Mouse (Mus musculus) stomach, embryonic 16.5 days (tissue): ENCODE data around the gene Tmem174. TPM values are rescaled to one million over a fixed set of nuclear protein-coding genes. Genes with fewer than 3 reads are reported as not detected.
A peak's percentile ranks its signal among the peaks of the same experiment; 100 is the strongest.

ENCODE experiments used
- ATAC-seq: fragments of 200-750 bp; cut with Nextera tagmentation; 2 replicates; pipeline ENCODE4 v1.8.0; 2017; ENCODE audit warnings: moderate number of reproducible peaks, moderate TSS enrichment; ENCODE audit not compliant: insufficient read depth, low FRiP score
- H3K27ac ChIP-seq: fragments of 300-500 bp; sonication (generic); 2 replicates; pipeline ENCODE4 v1.5.1; 2014; ENCODE audit warnings: low read length
- H3K27me3 ChIP-seq: fragments of 300-500 bp; sonication (generic); 2 replicates; pipeline ENCODE4 v1.6.1; 2014; ENCODE audit warnings: low read length, control low read depth, mixed read lengths; ENCODE audit not compliant: control insufficient read depth, insufficient read depth
- H3K36me3 ChIP-seq: fragments of 300-500 bp; sonication (generic); 2 replicates; pipeline ENCODE4 v1.6.1; 2014; ENCODE audit warnings: low read length; ENCODE audit not compliant: control insufficient read depth, insufficient read depth
- H3K4me1 ChIP-seq: fragments of 300-500 bp; sonication (generic); 2 replicates; pipeline ENCODE4 v1.6.1; 2014; ENCODE audit warnings: low read length, control low read depth, mixed read lengths; ENCODE audit not compliant: control insufficient read depth, insufficient read depth
- H3K4me2 ChIP-seq: fragments of 300-500 bp; sonication (generic); 2 replicates; pipeline ENCODE4 v1.6.1; 2014; ENCODE audit warnings: low read depth, low read length, mixed read lengths
- H3K4me3 ChIP-seq: fragments of 300-500 bp; sonication (generic); replicated peaks from 2 replicates; pipeline ENCODE4 v1.5.1; 2014; ENCODE audit warnings: mild to moderate bottlenecking, low read length
- H3K9ac ChIP-seq: fragments of 300-500 bp; sonication (generic); 2 replicates; pipeline ENCODE4 v1.6.1; 2014; ENCODE audit warnings: low read length
- H3K9me3 ChIP-seq: fragments of 300-500 bp; sonication (generic); replicated peaks from 2 replicates; pipeline ENCODE4 v1.6.1; 2016; ENCODE audit warnings: low read length, control low read depth; ENCODE audit not compliant: control insufficient read depth
- WGBS: fragments of 180-500 bp; shearing (Covaris S2); extraction: QIAGEN DNeasy Blood & Tissue Kit; methylation state at CpG from one replicate; pipeline ENCODE4 v1.1.7; 2014; 5-methylcytosine and 5-hydroxymethylcytosine counted together
- polyA plus RNA-seq: library from polyadenylated mRNA; unstranded; fragments of >200 nt; fragmentation: Nextera tagmentation; extraction: Ambion mirVana; gene quantifications from 2 replicates; pipeline ENCODE4 v1.2.1, GENCODE M21; 2015

Gene Tmem174
- polyA plus RNA-seq, 1 experiment from 2014 or later, result not detected

DNA sequence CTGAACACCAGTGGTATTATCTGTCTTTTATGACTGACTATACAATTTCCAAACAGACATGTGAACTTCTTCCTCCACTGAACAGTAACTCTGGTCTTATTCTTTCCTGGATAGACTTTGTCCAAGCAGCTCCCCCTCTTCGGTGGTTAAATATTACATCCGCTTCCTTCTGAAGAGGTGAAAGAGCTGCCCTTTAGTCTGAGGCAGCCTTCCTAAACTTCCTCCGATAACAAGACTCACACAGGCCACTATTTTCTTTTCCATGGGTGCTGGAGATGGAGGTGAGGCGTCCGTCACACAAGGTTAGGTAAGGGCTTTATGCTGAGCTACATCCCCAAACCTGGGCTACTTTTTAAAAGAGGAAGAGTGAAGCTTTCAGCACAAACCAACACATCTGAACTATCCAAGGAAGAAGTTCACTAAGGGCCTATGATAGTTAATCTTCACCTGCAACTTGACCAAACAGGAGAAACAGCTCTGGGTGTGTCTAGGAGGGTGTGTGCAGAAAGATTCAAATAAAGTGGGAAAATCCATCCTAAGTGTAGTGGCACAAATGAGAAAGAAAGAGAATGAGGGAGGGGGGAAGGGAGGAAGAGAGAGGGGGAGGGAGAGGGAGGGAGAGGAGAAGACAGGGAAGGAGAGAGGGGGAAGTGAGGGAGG lies 1.4 kb upstream of the Tmem174 start:
- H3K27me3 ChIP-seq, result no peaks in the 10 kb centered on the region
- H3K4me1 ChIP-seq, result no peaks in the 10 kb centered on the region
- H3K27ac ChIP-seq, result peak overlapping the region; percentile 58
- WGBS, result 63% methylated on average over 5 of the region's 5 CpGs
- no peak overlapping the region for H3K4me3 ChIP-seq
- H3K4me2 ChIP-seq, result no peak overlapping the region
- ATAC-seq, result 0 out of 2 replicates have a peak, but pooled peaks have one; percentile 41
- H3K36me3 ChIP-seq, result no peaks in the 10 kb centered on the region
- H3K9me3 ChIP-seq, result peaks cover 6% of the 10 kb centered on the region
- no peak overlapping the region for H3K9ac ChIP-seq

- ATAC-seq, result no peak
- no peaks in the 10 kb centered on the region for H3K27me3 ChIP-seq
- H3K36me3 ChIP-seq, result no peaks in the 10 kb centered on the region
- no peaks in the 10 kb centered on the region for H3K4me1 ChIP-seq
- no peak overlapping the region for H3K4me2 ChIP-seq
- 60% methylated on average over 18 of the region's 18 CpGs for WGBS
- no peak overlapping the region for H3K9ac ChIP-seq
- peaks cover 6% of the 10 kb centered on the region for H3K9me3 ChIP-seq
- H3K4me3 ChIP-seq, result no peak overlapping the region
- H3K27ac ChIP-seq, result no peak overlapping the region
These were observed 639 bp downstream of the Tmem174 start for GRCm38 (mm10) chr13:98636571-98636970.

DNA sequence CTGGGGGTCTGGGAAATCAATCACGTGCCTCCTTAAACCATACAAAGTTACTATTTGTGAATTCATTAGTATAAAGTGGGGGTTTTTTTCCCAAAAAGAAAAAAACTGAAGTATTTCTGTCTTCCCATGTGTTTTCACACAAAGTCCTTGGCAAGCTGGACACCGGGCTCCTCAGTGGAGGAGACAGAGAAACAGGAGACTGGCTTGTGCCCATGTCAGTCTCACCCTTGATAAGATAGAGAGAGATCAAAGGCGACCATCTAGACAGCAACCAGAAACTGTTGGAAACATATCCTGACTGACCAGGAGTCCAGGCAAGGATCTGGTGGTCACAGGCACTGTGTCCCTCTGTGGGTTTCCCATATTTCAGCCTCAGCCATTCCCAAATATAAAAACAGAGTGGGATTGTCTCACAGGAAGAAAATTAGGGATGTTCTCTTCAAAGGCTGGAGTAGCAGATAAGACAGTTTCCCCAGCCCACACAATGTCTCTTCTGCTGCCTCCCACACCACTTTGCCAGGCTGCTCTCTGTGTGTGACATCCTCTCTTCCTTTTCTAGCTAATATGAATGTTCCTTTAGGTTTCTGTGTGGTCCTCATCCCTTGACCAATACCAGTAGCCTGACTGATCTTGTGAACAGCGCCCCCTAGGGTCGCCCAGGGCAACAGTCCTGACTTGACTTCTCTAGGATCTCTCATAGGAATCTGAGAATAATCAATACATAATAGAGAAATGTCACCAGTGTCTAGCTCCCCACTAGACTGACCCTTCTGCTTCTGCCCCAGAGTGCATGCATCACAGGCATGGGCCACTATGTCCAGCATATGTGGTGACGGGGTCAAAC lies 3.3 kb downstream of the Tmem174 start:
- Histone ChIP-seq H3K4me2 (no peak overlapping the region), H3K36me3 (no peaks in the 10 kb centered on the region), H3K4me3 (no peak overlapping the region), H3K27me3 (no peaks in the 10 kb centered on the region), H3K9me3 (no peaks in the 10 kb centered on the region), H3K4me1 (no peaks in the 10 kb centered on the region), H3K9ac (no peak overlapping the region), H3K27ac (no peak overlapping the region)
- ATAC-seq, result no peak
- 47% methylated on average over 6 of the region's 6 CpGs for WGBS

- H3K9ac ChIP-seq, result no peak overlapping the region
- no peaks in the 10 kb centered on the region for H3K9me3 ChIP-seq
- H3K4me2 ChIP-seq, result no peak overlapping the region
- H3K4me3 ChIP-seq, result no peak overlapping the region
- ATAC-seq, result no peak
- H3K4me1 ChIP-seq, result no peaks in the 10 kb centered on the region
- no peaks in the 10 kb centered on the region for H3K27me3 ChIP-seq
- 74% methylated on average over 9 of the region's 9 CpGs for WGBS
- no peaks in the 10 kb centered on the region for H3K36me3 ChIP-seq
- H3K27ac ChIP-seq, result no peak overlapping the region
These were observed 4.8 kb downstream of the Tmem174 start for GRCm38 (mm10) chr13:98632306-98632942.

DNA sequence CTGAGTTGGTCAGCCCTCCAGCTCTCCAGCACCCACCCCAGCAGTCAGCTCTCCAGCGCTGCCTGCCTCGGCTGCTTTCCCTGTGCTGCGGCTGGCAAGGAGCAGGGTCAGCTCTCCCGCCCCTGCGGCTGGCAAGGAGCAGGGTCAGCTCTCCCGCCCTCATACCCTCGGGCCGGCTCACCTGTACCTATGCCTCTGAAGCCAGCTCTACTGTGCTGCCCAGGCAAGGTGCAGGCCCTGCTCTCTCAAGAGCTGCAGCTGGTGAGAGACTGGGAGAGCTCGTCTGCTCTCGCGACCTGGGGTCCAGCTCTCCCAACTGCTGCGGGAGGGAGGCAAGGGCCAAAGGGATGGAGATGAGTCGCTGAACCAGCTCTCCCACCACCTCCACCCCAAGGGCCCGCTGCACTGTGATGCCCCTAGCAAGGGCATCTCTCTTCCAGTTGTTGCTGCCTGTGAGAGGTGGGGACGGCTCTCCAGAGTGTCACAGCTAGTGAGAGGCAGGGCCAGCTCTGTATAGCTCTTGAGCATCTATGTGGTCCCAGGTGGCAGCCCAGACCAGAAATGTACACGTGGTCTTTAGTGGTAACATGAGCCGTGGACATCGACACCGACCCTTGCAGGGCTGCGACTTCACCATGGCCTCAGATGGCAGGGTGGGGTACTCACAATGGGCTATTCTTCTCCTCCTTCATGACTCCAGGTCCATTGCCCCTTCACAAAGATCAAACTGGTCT lies 5.9 kb downstream of the Tmem174 start:
- 58% methylated on average over 20 of the region's 20 CpGs for WGBS

DNA sequence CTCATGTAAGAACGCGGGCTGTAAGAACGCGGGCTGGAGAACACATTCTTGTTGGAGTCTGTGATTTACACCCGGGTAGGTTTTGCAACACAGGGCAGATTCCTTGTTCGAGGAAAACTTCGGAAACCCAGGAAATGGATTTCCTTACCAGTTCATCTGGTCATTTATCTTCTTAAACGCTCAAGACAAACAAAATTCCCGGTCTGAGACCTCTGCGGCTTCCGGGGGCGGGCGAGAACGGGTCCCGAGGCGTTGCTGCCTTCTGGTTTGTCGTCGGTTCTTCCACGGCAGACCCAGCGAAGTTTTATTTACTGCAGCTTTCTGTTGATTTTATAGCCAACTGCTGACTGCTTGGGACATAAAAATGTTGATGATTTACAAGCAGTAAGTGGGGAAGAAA lies 10.5 kb downstream of the Tmem174 start:
- Histone ChIP-seq H3K27ac (no peak overlapping the region), H3K9me3 (no peaks in the 10 kb centered on the region), H3K27me3 (no peaks in the 10 kb centered on the region), H3K9ac (0 out of 2 replicates have a peak overlapping the region, but pooled peaks have one; percentile 16), H3K4me1 (no peaks in the 10 kb centered on the region), H3K4me2 (peak overlapping the region; percentile 40), H3K4me3 (0 out of 2 replicates have a peak overlapping the region, but pooled peaks have one; percentile 2), H3K36me3 (no peaks in the 10 kb centered on the region)
- WGBS, result 35% methylated on average over 20 of the region's 20 CpGs
- no peak for ATAC-seq

More for the DNA sequence above, 5.9 kb downstream of the Tmem174 start:
- no peak for ATAC-seq
- Histone ChIP-seq H3K4me1 (no peaks in the 10 kb centered on the region), H3K9me3 (no peaks in the 10 kb centered on the region), H3K4me3 (no peak overlapping the region), H3K4me2 (no peak overlapping the region), H3K9ac (no peak overlapping the region), H3K36me3 (no peaks in the 10 kb centered on the region), H3K27me3 (no peaks in the 10 kb centered on the region), H3K27ac (no peak overlapping the region)

DNA sequence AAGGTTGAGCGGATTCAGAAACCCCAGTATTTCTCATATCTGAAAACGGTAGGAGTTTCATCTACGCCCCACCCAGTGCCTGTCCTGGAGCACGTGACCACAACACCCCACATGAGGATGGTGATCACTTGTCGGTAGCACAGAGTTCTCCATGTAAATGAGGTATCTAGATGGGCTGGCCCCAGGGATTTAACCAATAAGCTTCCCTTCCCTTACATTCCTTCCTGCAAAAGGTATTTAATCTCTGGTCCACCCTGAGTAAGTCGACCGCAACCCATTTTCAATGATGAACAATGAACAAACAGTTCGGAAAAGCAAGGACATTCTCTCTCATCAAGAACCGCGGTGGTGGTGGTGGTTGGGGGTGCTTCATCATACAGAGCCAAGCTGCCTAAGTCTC lies 12.7 kb downstream of the Tmem174 start:
- no peaks in the 10 kb centered on the region for H3K27me3 ChIP-seq
- H3K4me1 ChIP-seq, result no peaks in the 10 kb centered on the region
- H3K27ac ChIP-seq, result no peak overlapping the region
- WGBS, result 88% methylated on average over 10 of the region's 10 CpGs
- H3K9me3 ChIP-seq, result no peaks in the 10 kb centered on the region
- no peak overlapping the region for H3K4me3 ChIP-seq
- H3K36me3 ChIP-seq, result no peaks in the 10 kb centered on the region
- H3K9ac ChIP-seq, result no peak overlapping the region
- no peak overlapping the region for H3K4me2 ChIP-seq
- no peak for ATAC-seq

- 46% methylated on average over 8 of the region's 8 CpGs for WGBS
- Histone ChIP-seq H3K4me1 (no peaks in the 10 kb centered on the region), H3K4me2 (no peak overlapping the region), H3K9me3 (no peaks in the 10 kb centered on the region), H3K27me3 (no peaks in the 10 kb centered on the region), H3K27ac (no peak overlapping the region), H3K36me3 (no peaks in the 10 kb centered on the region), H3K9ac (no peak overlapping the region), H3K4me3 (no peak overlapping the region)
- no peak for ATAC-seq
These were observed 14.2 kb downstream of the Tmem174 start for GRCm38 (mm10) chr13:98622881-98623549.
